ENCODE assay signal across 13 mouse cellular contexts in the genomic region with DNA sequence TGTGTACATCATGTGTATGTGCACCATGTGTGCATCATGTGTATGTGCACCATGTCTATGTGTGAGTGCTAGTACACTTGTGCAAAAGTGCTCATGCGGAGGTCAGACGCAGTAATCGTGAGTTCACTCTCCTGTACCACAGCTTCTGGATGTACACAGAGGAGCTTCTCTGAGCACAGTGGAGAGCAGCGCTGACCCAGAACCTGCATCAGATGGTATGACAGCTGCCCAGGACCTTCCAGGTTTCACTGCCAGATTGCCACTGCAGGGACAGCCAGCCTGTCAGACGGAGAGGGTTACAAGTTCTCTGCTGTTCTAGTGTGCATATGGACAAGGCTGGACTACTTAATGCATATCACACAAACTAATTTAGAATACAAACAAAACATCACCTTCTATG.
"Had no signal": no experiment of that assay in that cellular context is flagged by ENCODE, and none has a peak within 500 bp of the region (broad histone marks: within the 10 kb centered on the region; RNA-seq: fewer than 3 reads in every experiment).

No protein-coding gene starts in this region.

- ATAC-seq: liver, postnatal 0 days; midbrain, embryonic 13.5 days had no signal

- H3K9ac ChIP-seq: limb, embryonic 12.5 days; liver, embryonic 13.5 days; liver, postnatal 0 days; lung, embryonic 15.5 days; midbrain, embryonic 13.5 days had no signal

- H3K4me1 ChIP-seq: limb, embryonic 12.5 days; liver, embryonic 13.5 days; lung, embryonic 15.5 days; midbrain, embryonic 13.5 days had no signal

- H3K9me3 ChIP-seq: liver, embryonic 13.5 days; lung, embryonic 15.5 days had no signal

- H3K4me3 ChIP-seq: left cerebral cortex, adult 2 months; limb, embryonic 12.5 days; liver, embryonic 13.5 days; lung, embryonic 15.5 days; midbrain, embryonic 13.5 days had no signal

- H3K36me3 ChIP-seq: limb, embryonic 12.5 days; liver, embryonic 13.5 days; lung, embryonic 15.5 days; midbrain, embryonic 13.5 days had no signal

- H3K27me3 ChIP-seq: limb, embryonic 12.5 days; liver, embryonic 13.5 days; lung, embryonic 15.5 days; midbrain, embryonic 13.5 days had no signal

- H3K4me2 ChIP-seq: limb, embryonic 12.5 days; liver, embryonic 13.5 days; lung, embryonic 15.5 days; midbrain, embryonic 13.5 days had no signal

- DNase-seq: kidney, postnatal 25 days; liver; liver, embryonic 13.5 days; liver, postnatal 0 days; lung, postnatal 14 days; right cerebral cortex, adult 18-20 months; right cerebral cortex, postnatal 25 days; thymus, postnatal 4 days had no signal

- H3K27ac ChIP-seq: left cerebral cortex, adult 2 months; limb, embryonic 12.5 days; liver, embryonic 13.5 days; lung, embryonic 15.5 days; macrophage; midbrain, embryonic 13.5 days had no signal
